Mouse (Mus musculus): ENCODE results near the gene Sv2a. TPM values are rescaled to one million over a fixed set of nuclear protein-coding genes. Genes with fewer than 3 reads are reported as not detected.
"Not testable (repeated sequence)": the region's sequence is repeated elsewhere in the genome, so short reads cannot be mapped to it uniquely, and the experiment has no call there.

The Sv2a gene
- polyA plus RNA-seq, 1 experiment from 2014 or later, result 5.6 TPM

DNA sequence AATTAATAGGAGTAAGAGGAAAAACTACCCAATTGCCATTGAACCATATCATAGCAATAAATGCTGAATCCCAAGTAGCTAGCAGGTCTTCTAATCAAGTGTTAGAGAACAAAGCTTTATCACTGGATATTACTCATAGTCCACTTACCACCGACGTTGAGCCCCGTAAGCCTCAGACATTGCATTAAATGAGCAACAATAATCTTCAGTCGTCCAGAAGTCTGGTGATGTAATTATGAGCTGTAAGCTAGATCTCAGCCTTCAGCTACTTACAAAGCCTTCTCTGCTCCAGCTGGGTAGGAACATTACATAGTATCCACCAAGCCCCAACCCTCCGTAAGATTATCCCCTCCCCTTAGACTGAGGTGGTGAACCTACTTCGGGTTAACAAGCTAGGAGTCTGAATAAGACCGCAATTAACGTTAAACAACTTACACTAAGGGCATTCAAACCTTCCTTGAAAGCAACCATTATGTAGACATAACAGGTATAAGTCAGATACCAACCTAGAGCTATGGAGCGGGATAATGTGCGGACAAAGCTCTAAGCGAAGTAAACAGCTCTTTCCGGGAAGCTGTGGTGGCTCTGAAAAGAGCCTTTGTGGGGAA is 57.1 kb downstream of the Sv2a start:
- peak overlapping the region; percentile 66 for H3K9ac ChIP-seq (replicated peaks)
- peak overlapping the region; percentile 56 for H3K4me2 ChIP-seq
- H3K36me3 ChIP-seq, result no peaks in the 10 kb centered on the region
- H3K4me1 ChIP-seq (replicated peaks), result peaks cover 27% of the 10 kb centered on the region
- H3K27ac ChIP-seq, result peak overlapping the region; percentile 84
- no peak for ATAC-seq (ENCODE audit: insufficient number of reproducible peaks, insufficient read depth, low FRiP score, low TSS enrichment, low read depth)
- 2% methylated on average over 12 of the region's 12 CpGs for WGBS
- H3K9me3 ChIP-seq, result no peaks in the 10 kb centered on the region
- H3K27me3 ChIP-seq, result no peaks in the 10 kb centered on the region
- peak overlapping the region; percentile 41 for H3K4me3 ChIP-seq (replicated peaks)

DNA sequence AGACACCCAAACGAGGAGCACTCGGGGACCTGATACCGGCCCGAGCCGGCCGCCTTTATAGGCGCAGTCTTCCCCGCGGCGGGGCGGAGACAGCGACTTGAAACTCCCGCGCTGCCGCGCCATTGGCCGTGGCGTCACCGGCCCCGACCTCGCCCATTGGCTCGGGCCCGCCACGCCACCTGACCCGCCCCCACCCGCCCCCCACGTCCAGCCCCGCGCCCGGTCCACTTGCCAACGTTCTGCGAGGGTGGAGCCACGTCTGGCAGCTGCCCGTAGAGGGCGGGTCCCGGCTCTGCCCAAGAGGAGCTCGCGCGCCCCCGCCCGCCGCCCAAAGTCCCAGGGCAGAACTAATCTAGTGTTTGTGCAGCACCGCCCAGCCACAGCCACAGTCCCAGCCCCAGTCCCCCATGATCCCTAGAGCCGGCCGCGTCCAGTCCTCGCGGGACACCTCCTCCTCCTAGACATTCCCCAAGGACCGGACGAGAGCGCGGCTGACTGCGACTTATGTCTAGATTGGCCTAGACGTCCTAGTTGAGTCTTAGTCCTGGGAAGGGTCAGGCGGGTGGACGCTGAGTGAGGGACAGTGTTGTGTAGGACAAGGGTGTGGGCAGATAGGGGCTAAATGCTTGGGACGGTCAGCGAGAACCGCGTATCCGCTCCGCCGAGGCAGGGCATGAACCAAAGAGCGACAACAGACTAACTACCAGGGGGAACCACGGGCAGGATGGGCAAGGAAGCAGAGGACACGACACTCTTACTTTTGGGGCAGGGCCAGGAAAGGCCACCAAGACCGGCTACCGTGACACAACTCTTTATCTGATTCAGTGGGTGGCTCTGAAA is 58.2 kb downstream of the Sv2a start, which contains the start of gene Hist2h3c2:
TSS of gene Hist2h3c2 (minus strand) at position 174 of the 840 bp plus-strand sequence.
- ATAC-seq (ENCODE audit: insufficient number of reproducible peaks, insufficient read depth, low FRiP score, low TSS enrichment, low read depth), result peak; percentile 92
- peaks cover 38% of the 10 kb centered on the region for H3K4me1 ChIP-seq (replicated peaks)
- WGBS, result 0% methylated on average over 18 of the region's 68 CpGs
- not testable (repeated sequence) for H3K27me3 ChIP-seq, H3K9me3 ChIP-seq, H3K36me3 ChIP-seq
- H3K4me3 ChIP-seq (replicated peaks), result peak within 1 kb of the TSS; percentile 41
- peak within 1 kb of the TSS; percentile 66 for H3K9ac ChIP-seq (replicated peaks)
- peak within 1 kb of the TSS; percentile 86 for H3K27ac ChIP-seq
- H3K4me2 ChIP-seq, result peak within 1 kb of the TSS; percentile 56

DNA sequence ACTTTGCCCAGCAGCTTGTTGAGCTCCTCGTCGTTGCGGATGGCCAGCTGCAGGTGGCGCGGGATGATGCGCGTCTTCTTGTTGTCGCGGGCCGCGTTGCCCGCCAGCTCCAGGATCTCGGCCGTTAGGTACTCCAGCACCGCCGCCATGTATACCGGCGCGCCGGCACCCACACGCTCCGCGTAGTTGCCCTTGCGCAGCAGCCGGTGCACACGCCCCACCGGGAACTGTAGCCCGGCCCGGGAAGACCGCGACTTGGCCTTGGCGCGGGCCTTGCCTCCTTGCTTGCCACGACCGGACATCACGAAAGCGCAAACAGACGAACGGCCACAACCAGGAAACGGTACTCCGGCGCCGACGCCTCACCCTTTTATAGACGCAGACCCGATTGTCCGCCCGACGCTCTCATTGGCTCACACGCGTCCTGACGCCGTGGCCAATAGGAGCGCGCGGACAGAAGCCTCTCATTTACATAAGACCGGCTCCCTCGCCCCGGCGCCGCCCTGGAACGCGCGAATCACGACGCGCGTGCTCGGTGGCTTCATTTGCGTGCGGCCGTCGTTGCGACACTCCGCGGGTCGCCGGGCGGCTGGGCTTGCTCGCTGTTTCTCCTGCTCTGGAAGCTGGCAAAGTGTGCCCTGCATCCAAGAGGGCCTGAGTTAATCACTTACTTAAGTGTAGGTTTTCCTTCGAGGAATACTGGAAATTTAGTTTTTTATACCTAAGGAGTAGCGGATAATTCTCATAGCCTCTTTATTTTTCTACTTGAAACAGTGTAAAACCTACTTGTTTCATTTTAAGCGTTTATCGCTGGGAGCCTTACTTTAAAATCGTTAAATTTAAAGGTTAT is 59.2 kb downstream of the Sv2a start, which contains the start of gene Hist2h2aa2:
TSS of gene Hist2h2aa2 (minus strand) at position 328 of the 850 bp plus-strand sequence.
- 4% methylated on average over 43 of the region's 85 CpGs for WGBS
- H3K27me3 ChIP-seq, H3K9me3 ChIP-seq, H3K36me3 ChIP-seq: not testable (repeated sequence)
- Histone ChIP-seq H3K4me1 (replicated peaks) (peaks cover 43% of the 10 kb centered on the region), H3K4me2 (peak within 1 kb of the TSS; percentile 44), H3K4me3 (replicated peaks) (peak within 1 kb of the TSS; percentile 33), H3K9ac (replicated peaks) (peak within 1 kb of the TSS; percentile 44; the same call in 1 of the 2 replicates), H3K27ac (peak within 1 kb of the TSS; percentile 91)
- peak; percentile 85 for ATAC-seq (ENCODE audit: insufficient number of reproducible peaks, insufficient read depth, low FRiP score, low TSS enrichment, low read depth)

GRCm38 (mm10) chr3:96240799-96241197 is 59.8 kb downstream of the Sv2a start:
- H3K4me3 ChIP-seq (replicated peaks), result peak overlapping the region; percentile 21; the same call in 1 of the 2 replicates
- H3K4me2 ChIP-seq, result peak overlapping the region; percentile 44
- H3K36me3 ChIP-seq, result no peaks in the 10 kb centered on the region
- peak overlapping the region; percentile 37; the same call in 1 of the 2 replicates for H3K9ac ChIP-seq (replicated peaks)
- H3K27ac ChIP-seq, result peak overlapping the region; percentile 91
- no peaks in the 10 kb centered on the region for H3K27me3 ChIP-seq
- WGBS, result 81% methylated on average over 9 of the region's 9 CpGs
- no peak for ATAC-seq (ENCODE audit: insufficient number of reproducible peaks, insufficient read depth, low FRiP score, low TSS enrichment, low read depth)
- peaks cover 43% of the 10 kb centered on the region for H3K4me1 ChIP-seq (replicated peaks)
- H3K9me3 ChIP-seq, result no peaks in the 10 kb centered on the region

GRCm38 (mm10) chr3:96243921-96244572 is 63.1 kb downstream of the Sv2a start:
- Histone ChIP-seq H3K9ac (replicated peaks) (peak overlapping the region; percentile 74; the same call in 1 of the 2 replicates), H3K4me3 (replicated peaks) (peak overlapping the region; percentile 47; the same call in 1 of the 2 replicates), H3K4me2 (peak overlapping the region; percentile 58), H3K27ac (peak overlapping the region; percentile 99), H3K27me3 (no peaks in the 10 kb centered on the region), H3K4me1 (replicated peaks) (peaks cover 37% of the 10 kb centered on the region), H3K36me3 (no peaks in the 10 kb centered on the region), H3K9me3 (no peaks in the 10 kb centered on the region)
- ATAC-seq (ENCODE audit: insufficient number of reproducible peaks, insufficient read depth, low FRiP score, low TSS enrichment, low read depth), result no peak
- WGBS, result 80% methylated on average over 7 of the region's 7 CpGs

Small RNA genes within 50 kb of the gene (microRNA-seq; reads per million reads assigned to microRNA genes)
- gene Gm44492 (not detected), gene Gm47311 (not detected)

Other genes with a start within 250 kb of the Sv2a start
- gene Plekho1, start 185.2 kb upstream of the Sv2a start, polyA plus RNA-seq (2016; fragmentation: Nextera tagmentation; extraction: Ambion mirVana), result 79.8 and 91.8 TPM in 2 replicates
- gene Vps45, start 122.7 kb upstream of the Sv2a start, polyA plus RNA-seq (2016; fragmentation: Nextera tagmentation; extraction: Ambion mirVana), result 36.5 and 38.9 TPM in 2 replicates
- gene Otud7b, start 76.6 kb upstream of the Sv2a start, polyA plus RNA-seq (2016; fragmentation: Nextera tagmentation; extraction: Ambion mirVana), result 18.7 and 23.3 TPM in 2 replicates
- gene Mtmr11, start 19.1 kb upstream of the Sv2a start, polyA plus RNA-seq (2016; fragmentation: Nextera tagmentation; extraction: Ambion mirVana), result 31.3 and 34.0 TPM in 2 replicates
- 178 and 209 TPM in 2 replicates for gene Sf3b4, start 8.8 kb upstream of the Sv2a start, polyA plus RNA-seq (2016; fragmentation: Nextera tagmentation; extraction: Ambion mirVana)
- 54.6 and 56.3 TPM in 2 replicates for gene Bola1, start 38.6 kb downstream of the Sv2a start, polyA plus RNA-seq (2016; fragmentation: Nextera tagmentation; extraction: Ambion mirVana)
- 1.7 and 2.0 TPM in 2 replicates for gene Hist2h2ab, start 38.7 kb downstream of the Sv2a start, polyA plus RNA-seq (2016; fragmentation: Nextera tagmentation; extraction: Ambion mirVana)
- gene Hist2h2ac, start 39.7 kb downstream of the Sv2a start, polyA plus RNA-seq (2016; fragmentation: Nextera tagmentation; extraction: Ambion mirVana), result 13.1 and 17.7 TPM in 2 replicates
- gene Hist2h2be, start 40.0 kb downstream of the Sv2a start, polyA plus RNA-seq (2016; fragmentation: Nextera tagmentation; extraction: Ambion mirVana), result 9.9 and 10.4 TPM in 2 replicates
- gene Hist2h3c2, start 58.0 kb downstream of the Sv2a start, polyA plus RNA-seq (2016; fragmentation: Nextera tagmentation; extraction: Ambion mirVana), result 9.0 and 11.9 TPM in 2 replicates
- gene Hist2h2aa2, start 59.1 kb downstream of the Sv2a start, polyA plus RNA-seq (2016; fragmentation: Nextera tagmentation; extraction: Ambion mirVana), result 50.0 and 66.0 TPM in 2 replicates
- gene Hist2h2aa1, start 64.3 kb downstream of the Sv2a start, polyA plus RNA-seq (2016; fragmentation: Nextera tagmentation; extraction: Ambion mirVana), result 17.4 and 36.2 TPM in 2 replicates
- 0.35 TPM in 1 of 2 replicates, not detected in the other for gene Hist2h3c1, start 65.5 kb downstream of the Sv2a start, polyA plus RNA-seq (2016; fragmentation: Nextera tagmentation; extraction: Ambion mirVana)
- 19.4 and 26.5 TPM in 2 replicates for gene Hist2h4, start 82.2 kb downstream of the Sv2a start, polyA plus RNA-seq (2016; fragmentation: Nextera tagmentation; extraction: Ambion mirVana)
- gene Hist2h3b, start 87.5 kb downstream of the Sv2a start, polyA plus RNA-seq (2016; fragmentation: Nextera tagmentation; extraction: Ambion mirVana), result 95.3 and 139 TPM in 2 replicates
- 21.4 and 34.9 TPM in 2 replicates for gene Hist2h2bb, start 88.6 kb downstream of the Sv2a start, polyA plus RNA-seq (2016; fragmentation: Nextera tagmentation; extraction: Ambion mirVana)
- 0.94 and 1.1 TPM in 2 replicates for gene Fcgr1, start 112.8 kb downstream of the Sv2a start, polyA plus RNA-seq (2016; fragmentation: Nextera tagmentation; extraction: Ambion mirVana)

All from limb, embryonic 12.5 days (tissue).